Mouse (Mus musculus) hematopoietic multipotent progenitor cell, adult 10-12 weeks (in vitro differentiated cells): ENCODE results near the gene Gm20594. TPM values are rescaled to one million over a fixed set of nuclear protein-coding genes. Genes with fewer than 3 reads are reported as not detected.

Experiments
- polyA plus RNA-seq: library from polyadenylated mRNA; stranded (reverse); fragments of >175 nt; gene quantifications from 2 replicates; pipeline ENCODE4 v1.2.3, GENCODE M21; 2012; ENCODE audit warnings: low replicate concordance

Gene Gm20594
- not detected in 2 replicates for polyA plus RNA-seq

DNA sequence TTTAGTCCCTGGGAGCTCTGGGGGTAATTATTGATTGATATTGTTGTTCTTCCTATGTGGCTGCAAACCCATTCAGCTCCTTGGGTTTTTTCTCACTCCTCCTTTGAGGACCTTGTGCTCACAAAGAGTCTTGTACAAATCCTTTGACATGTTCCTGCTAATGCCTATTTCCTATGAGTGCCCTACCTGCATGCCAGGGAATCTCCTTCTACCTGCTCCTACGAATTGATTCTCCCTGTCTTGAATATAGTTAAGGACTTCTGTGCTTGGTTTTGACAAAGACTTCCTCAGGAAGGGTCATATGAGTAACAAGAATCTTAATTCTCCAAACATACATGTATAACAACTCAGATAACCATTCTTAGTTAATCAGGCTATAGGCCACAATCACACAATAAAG is at the start of gene Gm20594:
Gene Gm20594 (plus strand): TSS at position 301 of the 400 bp plus-strand sequence.

Other genes with a start within 250 kb of the Gm20594 start
- gene Lrrtm4, start 201.0 kb downstream of the Gm20594 start, polyA plus RNA-seq: not detected in 2 replicates